Mouse (Mus musculus) embryonic facial prominence, embryonic 12.5 days (tissue): Measurements from ENCODE around the gene Grb2. TPM values are rescaled to one million over a fixed set of nuclear protein-coding genes. Genes with fewer than 3 reads are reported as not detected.

ENCODE experiments used
- ATAC-seq: fragments of 200-750 bp; cut with Nextera tagmentation; 2 replicates; pipeline ENCODE4 v1.8.0; 2017; ENCODE audit not compliant: insufficient number of reproducible peaks, insufficient read depth, low FRiP score, low TSS enrichment
- H3K27ac ChIP-seq: fragments of 300-500 bp; sonication (generic); 2 replicates; pipeline ENCODE4 v1.5.1; 2016; ENCODE audit warnings: mild to moderate bottlenecking
- H3K27me3 ChIP-seq: fragments of 300-500 bp; sonication (generic); 2 replicates; pipeline ENCODE4 v1.6.1; 2016; ENCODE audit warnings: mild to moderate bottlenecking, moderate library complexity
- H3K36me3 ChIP-seq: fragments of 300-500 bp; sonication (generic); 2 replicates; pipeline ENCODE4 v1.6.1; 2016; ENCODE audit warnings: mild to moderate bottlenecking
- H3K4me1 ChIP-seq: fragments of 300-500 bp; sonication (generic); 2 replicates; pipeline ENCODE4 v1.6.1; 2016
- H3K4me2 ChIP-seq: fragments of 300-500 bp; sonication (generic); replicated peaks from 2 replicates; pipeline ENCODE4 v1.6.1; 2016; ENCODE audit warnings: mild to moderate bottlenecking, moderate library complexity
- H3K4me3 ChIP-seq: fragments of 300-500 bp; sonication (generic); 2 replicates; pipeline ENCODE4 v1.5.1; 2016; ENCODE audit warnings: mild to moderate bottlenecking
- H3K9ac ChIP-seq: fragments of 300-500 bp; sonication (generic); 2 replicates; pipeline ENCODE4 v1.6.1; 2016; ENCODE audit warnings: mild to moderate bottlenecking, moderate library complexity
- H3K9me3 ChIP-seq: fragments of 300-500 bp; sonication (generic); 2 replicates; pipeline ENCODE4 v1.6.1; 2016; ENCODE audit warnings: mild to moderate bottlenecking, moderate library complexity
- WGBS: fragments of 180-500 bp; shearing (Covaris S2); methylation state at CpG from one replicate; pipeline ENCODE4 v1.1.7; 2016; 5-methylcytosine and 5-hydroxymethylcytosine counted together
- polyA plus RNA-seq: library from polyadenylated mRNA; unstranded; fragments of >200 nt; fragmentation: Nextera tagmentation; extraction: Ambion mirVana; gene quantifications from 2 replicates; pipeline ENCODE4 v1.2.1, GENCODE M21; 2016

Gene Grb2
- polyA plus RNA-seq, 1 experiment from 2014 or later: 115 TPM

- Histone ChIP-seq H3K4me2 (no peak overlapping the region), H3K27ac (no peak overlapping the region), H3K4me1 (peaks cover 12% of the 10 kb centered on the region; the same call in 1 of the 2 replicates), H3K36me3 (no peaks in the 10 kb centered on the region), H3K4me3 (no peak overlapping the region), H3K9me3 (no peaks in the 10 kb centered on the region), H3K9ac (no peak overlapping the region), H3K27me3 (no peaks in the 10 kb centered on the region)
- WGBS: 50% methylated on average over 16 of the region's 16 CpGs
- ATAC-seq: no peak
Measured at GRCm38 (mm10) chr11:115630532-115631504, 77.6 kb downstream of the Grb2 start.

DNA sequence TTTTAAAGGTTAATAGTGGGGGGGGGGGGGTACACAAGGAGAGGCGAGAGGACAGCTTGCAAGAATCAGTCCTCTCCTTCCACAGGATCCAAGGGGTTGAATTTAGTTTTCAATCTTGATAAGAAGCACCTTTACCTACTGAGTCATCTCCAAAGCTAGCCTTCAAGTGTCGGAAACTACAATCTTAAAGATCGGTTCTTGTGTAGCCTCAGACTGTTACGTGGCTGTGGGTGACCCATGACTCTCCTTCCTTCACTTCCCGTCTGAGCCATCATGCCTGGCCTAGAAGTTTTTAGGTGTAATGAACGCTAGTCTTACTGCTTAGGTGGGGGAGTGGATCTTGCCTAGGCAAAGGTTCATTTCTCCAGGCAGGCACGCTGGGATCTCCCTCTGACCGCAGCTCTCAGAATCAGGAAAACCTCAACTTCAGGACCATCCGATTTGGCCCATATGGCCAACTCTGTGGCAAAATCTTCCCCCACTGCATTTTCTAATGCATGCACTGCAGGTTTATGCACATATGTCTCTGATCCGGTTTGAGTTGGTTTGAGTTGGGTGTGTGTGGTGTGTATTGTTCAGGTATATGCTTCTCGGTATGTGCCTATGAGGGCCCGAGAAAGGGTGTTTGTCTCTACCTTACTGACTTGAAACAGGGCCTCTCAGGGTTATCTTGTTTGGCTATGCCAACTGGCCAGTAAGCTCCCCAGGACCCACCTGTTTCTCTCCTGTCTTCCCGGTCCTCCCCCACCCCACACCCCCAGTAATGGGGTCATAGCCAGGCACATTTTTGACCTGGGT is 78.5 kb downstream of the Grb2 start:
- WGBS: 88% methylated on average over 13 of the region's 13 CpGs
- Histone ChIP-seq H3K4me2 (no peak overlapping the region), H3K9me3 (no peaks in the 10 kb centered on the region), H3K4me1 (peaks cover 12% of the 10 kb centered on the region; the same call in 1 of the 2 replicates), H3K36me3 (0 out of 2 replicates have a peak, but pooled peaks cover 3% of the 10 kb centered on the region), H3K9ac (no peak overlapping the region), H3K27ac (no peak overlapping the region), H3K27me3 (no peaks in the 10 kb centered on the region), H3K4me3 (no peak overlapping the region)
- no peak for ATAC-seq

GRCm38 (mm10) chr11:115628465-115629101 is 79.8 kb downstream of the Grb2 start:
- no peaks in the 10 kb centered on the region for H3K9me3 ChIP-seq
- H3K36me3 ChIP-seq: 0 out of 2 replicates have a peak, but pooled peaks cover 5% of the 10 kb centered on the region
- no peaks in the 10 kb centered on the region for H3K27me3 ChIP-seq
- peaks cover 9% of the 10 kb centered on the region; the same call in 1 of the 2 replicates for H3K4me1 ChIP-seq
- 0 out of 2 replicates have a peak, but pooled peaks have one; percentile 17 for ATAC-seq
- peak overlapping the region; percentile 74 for H3K4me3 ChIP-seq
- peak overlapping the region; percentile 32; the same call in 1 of the 2 replicates for H3K9ac ChIP-seq
- H3K27ac ChIP-seq: no peak overlapping the region
- H3K4me2 ChIP-seq: peak overlapping the region; percentile 45
- WGBS: 54% methylated on average over 13 of the region's 13 CpGs

- H3K27ac ChIP-seq: no peak within 1 kb of the TSS
Measured at GRCm38 (mm10) chr11:115627705-115628464, 80.5 kb downstream of the Grb2 start, which contains the start of gene Slc25a19. Gene Slc25a19, minus strand, starts transcription at chr11:115628295.

DNA sequence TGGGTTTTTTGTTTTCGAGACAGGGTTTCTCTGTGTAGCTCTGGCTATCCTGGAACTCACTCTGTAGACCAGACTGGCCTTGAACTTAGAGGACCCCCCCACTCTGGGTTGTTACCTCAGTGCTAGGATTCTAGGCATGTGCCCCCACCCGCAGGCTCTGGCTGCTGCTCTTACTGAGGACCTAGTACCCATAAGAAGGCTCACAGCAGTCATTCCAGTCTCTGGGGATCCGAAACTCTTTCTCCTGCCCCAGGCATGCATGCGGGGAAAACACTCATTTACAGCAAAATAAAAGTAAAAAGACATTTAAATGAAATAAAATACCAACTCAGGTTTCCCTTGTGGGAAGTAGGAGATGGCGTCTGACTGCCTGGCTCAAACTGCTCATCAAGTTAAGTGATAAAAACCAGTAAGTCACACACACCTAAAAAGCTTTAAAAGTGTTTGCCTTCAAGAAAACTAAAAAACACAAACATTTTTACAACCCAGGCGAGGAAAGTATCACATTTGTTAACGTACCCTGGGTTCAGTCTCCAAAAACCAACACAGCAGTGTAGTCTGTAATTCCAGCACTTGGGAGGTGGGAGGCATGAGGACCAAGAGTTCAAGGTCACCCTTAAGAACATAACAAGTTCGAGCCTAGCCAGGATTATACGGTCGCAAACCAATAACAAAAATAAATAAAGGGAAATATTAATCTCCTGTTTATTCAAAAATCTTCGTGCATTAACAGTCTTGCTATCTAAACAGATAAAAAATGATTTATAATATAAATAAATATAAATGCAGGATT is 81.4 kb downstream of the Grb2 start:
- no peak overlapping the region for H3K27ac ChIP-seq
- no peak for ATAC-seq
- H3K4me2 ChIP-seq: peak overlapping the region; percentile 92
- H3K36me3 ChIP-seq: peaks cover 19% of the 10 kb centered on the region
- WGBS: 51% methylated on average over 11 of the region's 11 CpGs
- H3K9ac ChIP-seq: peak overlapping the region; percentile 74; the same call in 1 of the 2 replicates
- peak overlapping the region; percentile 74 for H3K4me3 ChIP-seq
- H3K4me1 ChIP-seq: peaks cover 9% of the 10 kb centered on the region; the same call in 1 of the 2 replicates
- no peaks in the 10 kb centered on the region for H3K9me3 ChIP-seq
- no peaks in the 10 kb centered on the region for H3K27me3 ChIP-seq

More at GRCm38 (mm10) chr11:115627705-115628464, 80.5 kb downstream of the Grb2 start, which contains the start of gene Slc25a19:
- ATAC-seq: peak; percentile 99
- Histone ChIP-seq H3K4me2 (peak within 1 kb of the TSS; percentile 92), H3K4me1 (peaks cover 9% of the 10 kb centered on the region; the same call in 1 of the 2 replicates), H3K4me3 (peak within 1 kb of the TSS; percentile 74), H3K27me3 (no peaks in the 10 kb centered on the region), H3K9ac (peak within 1 kb of the TSS; percentile 74), H3K36me3 (peaks cover 11% of the 10 kb centered on the region), H3K9me3 (no peaks in the 10 kb centered on the region)
- under 1% methylated on average over 47 of the region's 47 CpGs for WGBS

- H3K27me3 ChIP-seq: no peaks in the 10 kb centered on the region
- no peak overlapping the region for H3K27ac ChIP-seq
- no peak for ATAC-seq
- H3K9ac ChIP-seq: no peak overlapping the region
- no peak overlapping the region for H3K4me3 ChIP-seq
- H3K36me3 ChIP-seq: peaks cover 30% of the 10 kb centered on the region
- WGBS: 81% methylated on average over 9 of the region's 9 CpGs
- no peak overlapping the region for H3K4me2 ChIP-seq
- peaks cover 9% of the 10 kb centered on the region; the same call in 1 of the 2 replicates for H3K4me1 ChIP-seq
- no peaks in the 10 kb centered on the region for H3K9me3 ChIP-seq
Measured at GRCm38 (mm10) chr11:115625877-115626276, 82.5 kb downstream of the Grb2 start.

DNA sequence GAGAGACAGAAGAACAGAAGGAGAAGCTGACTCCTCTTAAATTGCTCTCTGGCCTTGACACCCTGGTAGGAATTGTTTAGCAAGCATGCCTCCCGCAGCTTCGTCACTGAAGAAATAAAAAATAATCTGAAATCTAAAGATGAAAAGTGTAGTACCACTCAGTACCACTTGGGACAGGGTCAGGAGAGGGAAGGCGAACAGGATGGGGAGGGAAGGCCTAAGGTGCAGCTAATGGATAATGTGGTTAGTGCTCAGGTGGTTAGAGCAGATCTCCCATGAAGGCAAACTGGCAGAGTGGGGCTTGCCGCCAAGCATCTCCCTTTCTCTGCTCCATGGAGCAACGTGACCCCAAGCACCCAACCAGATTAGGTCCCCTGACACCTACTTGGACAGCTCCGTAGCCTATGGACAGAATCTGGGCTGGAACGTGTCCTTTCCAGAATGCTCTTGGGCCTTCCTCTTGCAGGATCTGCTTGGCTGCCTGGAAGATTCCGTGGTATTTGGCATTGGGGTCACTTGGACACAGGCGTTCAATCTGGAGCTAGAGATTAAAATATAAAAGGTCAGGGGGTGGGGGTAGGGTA is 84.8 kb downstream of the Grb2 start:
- Histone ChIP-seq H3K4me3 (no peak overlapping the region), H3K4me1 (peaks cover 9% of the 10 kb centered on the region; the same call in 1 of the 2 replicates), H3K36me3 (peaks cover 43% of the 10 kb centered on the region), H3K9me3 (no peaks in the 10 kb centered on the region), H3K9ac (no peak overlapping the region), H3K27me3 (no peaks in the 10 kb centered on the region), H3K27ac (no peak overlapping the region), H3K4me2 (no peak overlapping the region)
- ATAC-seq: no peak
- WGBS: 72% methylated on average over 9 of the region's 9 CpGs

DNA sequence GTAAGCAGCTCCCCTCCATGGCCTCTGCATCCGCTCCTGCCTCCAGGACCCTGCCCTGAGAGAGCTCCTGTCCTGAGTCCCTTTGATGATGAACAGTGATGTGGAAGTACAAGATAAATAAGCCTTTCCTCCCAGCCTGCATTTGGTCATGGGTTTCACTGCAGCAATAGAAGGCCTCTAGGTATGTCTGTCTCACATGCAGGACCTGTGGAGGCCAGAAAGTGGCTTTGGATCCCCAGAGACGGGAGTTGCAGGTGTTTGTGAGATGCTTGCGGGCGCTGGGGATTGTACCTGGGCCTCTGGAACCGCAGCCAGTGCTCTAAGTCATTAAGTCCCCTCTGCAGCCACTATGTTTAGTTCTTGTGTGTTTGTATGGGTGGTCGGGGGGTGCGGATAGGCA is 88.4 kb downstream of the Grb2 start:
- Histone ChIP-seq H3K9me3 (no peaks in the 10 kb centered on the region), H3K27me3 (no peaks in the 10 kb centered on the region), H3K27ac (no peak overlapping the region), H3K4me1 (no peaks in the 10 kb centered on the region), H3K36me3 (peaks cover 51% of the 10 kb centered on the region), H3K9ac (no peak overlapping the region), H3K4me3 (no peak overlapping the region), H3K4me2 (no peak overlapping the region)
- ATAC-seq: no peak
- WGBS: 93% methylated on average over 7 of the region's 7 CpGs

- Histone ChIP-seq H3K4me2 (no peak overlapping the region), H3K9me3 (no peaks in the 10 kb centered on the region), H3K27ac (no peak overlapping the region), H3K27me3 (no peaks in the 10 kb centered on the region), H3K4me1 (no peaks in the 10 kb centered on the region), H3K36me3 (peaks cover 56% of the 10 kb centered on the region), H3K9ac (no peak overlapping the region), H3K4me3 (no peak overlapping the region)
- no peak for ATAC-seq
- 85% methylated on average over 16 of the region's 16 CpGs for WGBS
Measured at GRCm38 (mm10) chr11:115618732-115619516, 89.5 kb downstream of the Grb2 start.
